Mouse (Mus musculus): ENCODE measurements around the gene Serinc1.
"Not testable (repeated sequence)": the region's sequence is repeated elsewhere in the genome, so short reads cannot be mapped to it uniquely, and the experiment has no call there.

The Serinc1 gene

DNA sequence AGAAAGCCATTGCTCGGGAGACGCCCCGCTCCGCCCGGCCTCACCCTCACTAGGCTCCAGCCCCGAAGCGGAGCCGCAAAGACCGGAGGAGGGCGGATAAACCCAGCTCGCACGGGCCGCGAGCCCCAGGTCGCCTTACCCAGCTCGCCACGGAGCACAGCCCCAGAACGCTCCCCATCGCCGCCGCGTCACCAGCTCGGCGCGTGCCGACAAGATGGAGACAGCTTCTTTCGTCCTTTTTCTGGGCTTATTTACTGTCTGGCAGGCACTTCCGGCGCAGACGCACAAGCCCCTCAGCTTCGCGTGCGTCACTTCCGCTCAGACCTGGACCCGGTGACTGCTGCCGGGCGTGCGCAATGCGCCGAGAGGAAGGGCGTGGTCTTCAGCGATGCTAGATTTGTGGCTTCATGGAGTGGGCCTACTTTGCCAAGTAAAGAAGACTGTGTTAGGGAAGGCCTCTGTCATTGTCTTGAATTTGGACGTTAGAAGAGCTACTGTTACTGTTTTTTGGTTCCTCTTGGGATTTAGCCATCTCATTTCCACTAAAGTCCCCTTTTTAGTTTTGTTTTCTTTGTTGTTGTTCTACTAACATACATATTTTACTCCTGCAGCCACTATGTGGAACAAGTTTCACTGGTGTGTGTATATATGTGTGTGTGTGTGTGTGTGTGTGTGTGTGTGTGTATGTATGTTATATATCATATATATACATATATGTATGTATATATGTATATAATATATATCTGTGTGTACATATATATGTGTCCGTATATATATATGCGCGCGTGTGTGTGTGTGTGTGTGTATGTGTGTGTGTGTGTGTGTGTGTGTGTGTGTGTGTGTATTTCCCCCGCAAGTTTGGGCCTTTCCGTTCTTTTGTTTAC is at the start of gene Serinc1:
Gene Serinc1 (minus strand): TSS at position 313 of the 884 bp plus-strand sequence.
- peak; percentile 94 to 97 for DNase-seq

DNA sequence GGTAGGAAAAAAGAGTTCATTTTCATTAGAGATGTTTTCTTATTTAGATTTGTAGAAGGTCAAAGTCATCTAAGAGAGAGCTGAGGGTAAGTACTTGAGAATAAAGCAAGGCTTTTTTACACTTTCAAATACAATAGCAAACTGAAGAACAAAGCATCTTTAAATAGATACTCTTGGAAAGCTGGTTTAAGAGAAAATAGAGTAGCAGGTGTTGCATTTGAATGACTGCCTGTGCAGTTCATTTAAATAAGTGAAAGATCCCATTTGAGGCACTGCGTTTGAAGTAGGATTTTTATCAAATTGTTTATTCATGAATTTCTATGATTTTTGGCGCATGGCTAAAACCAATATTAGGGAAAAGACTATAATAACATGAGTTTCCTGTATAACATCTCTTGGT is 44.4 kb upstream of the Serinc1 start:
- no peak for DNase-seq

DNA sequence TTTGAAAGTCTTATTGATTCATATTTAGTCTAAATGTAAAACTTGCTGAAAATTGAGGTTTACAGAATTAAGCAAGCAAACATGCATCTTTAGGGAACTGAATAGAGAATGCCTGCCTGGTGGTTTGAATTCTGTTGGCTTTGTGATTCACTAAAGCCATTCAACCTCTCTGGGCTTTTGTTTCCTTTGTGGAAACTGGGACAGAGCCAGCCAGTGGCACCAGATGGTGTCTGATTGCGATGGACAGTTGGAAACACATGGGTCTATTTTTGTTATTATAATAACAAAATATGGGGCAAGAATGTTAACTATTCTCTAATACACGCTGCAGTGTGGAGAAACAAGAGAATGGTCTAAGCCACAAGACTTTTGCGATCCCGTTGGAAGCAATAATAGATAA is 39.8 kb upstream of the Serinc1 start:
- no peak for DNase-seq

DNA sequence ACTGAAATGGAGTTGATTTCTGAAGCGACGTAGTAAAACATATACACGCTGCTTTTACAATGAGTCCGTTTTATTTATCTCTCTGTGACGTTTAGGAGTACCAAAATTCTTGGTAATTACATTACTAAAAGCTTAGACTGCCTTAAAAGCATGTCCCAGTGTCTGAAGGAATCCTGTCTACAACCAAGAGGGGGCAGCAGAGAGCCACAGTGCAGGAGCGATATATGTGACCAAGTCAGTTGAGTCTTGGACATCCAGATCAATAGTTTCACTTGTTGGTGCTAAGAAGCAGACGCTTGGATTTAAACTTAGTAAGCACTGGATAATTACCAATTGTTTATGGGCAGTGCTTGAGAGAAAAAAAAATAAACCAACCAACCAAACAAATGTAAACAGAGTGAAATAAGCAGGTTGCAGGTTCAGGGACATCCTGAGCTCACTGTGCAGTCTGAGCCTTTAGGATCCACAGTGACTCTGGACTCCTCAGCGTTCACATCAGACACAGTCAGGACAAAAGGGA is 38.9 kb upstream of the Serinc1 start:
- peak; percentile 71 to 75 for DNase-seq

DNA sequence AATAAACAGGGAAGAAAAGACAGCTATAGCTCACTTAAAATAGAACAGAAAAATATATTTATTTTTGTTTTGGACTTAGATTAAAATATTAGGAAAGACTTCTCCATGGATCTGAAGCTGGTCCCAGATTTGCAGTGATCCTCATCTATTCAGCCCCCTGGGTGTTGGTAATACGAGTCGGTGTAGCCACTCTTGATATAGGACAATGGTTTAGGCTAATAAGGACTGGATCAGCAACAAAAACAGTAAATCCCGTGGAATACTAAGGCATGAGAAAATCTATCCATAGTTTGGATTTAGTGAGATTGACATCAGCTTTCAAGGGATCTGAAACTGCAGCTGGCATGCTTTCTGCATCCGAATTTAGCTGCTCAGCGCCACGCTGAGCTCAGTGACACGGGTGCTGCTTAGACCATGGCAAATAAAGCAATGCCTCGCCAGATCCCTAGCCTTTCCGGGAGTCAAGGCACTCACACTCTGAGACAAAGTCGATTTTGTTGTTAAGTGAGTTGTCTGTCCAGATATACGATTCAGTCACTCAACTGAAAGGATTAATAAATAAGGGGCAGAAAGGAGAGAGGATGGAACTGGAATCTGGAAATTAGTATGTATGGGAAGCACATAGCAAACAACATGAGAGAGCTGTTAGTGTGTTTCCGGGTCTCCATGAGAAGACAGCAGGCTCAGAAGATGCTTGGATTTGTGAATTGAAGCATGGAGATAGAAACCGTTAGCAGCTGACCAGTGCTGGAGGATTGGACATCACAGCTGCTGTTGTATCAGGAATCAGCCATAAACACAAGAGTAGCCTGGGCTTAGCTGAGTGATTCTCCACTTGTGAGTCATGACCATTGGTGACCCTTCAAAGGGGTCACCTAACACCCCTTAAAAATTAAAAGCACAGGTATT is 36.9 kb upstream of the Serinc1 start:
- no peak for DNase-seq

DNA sequence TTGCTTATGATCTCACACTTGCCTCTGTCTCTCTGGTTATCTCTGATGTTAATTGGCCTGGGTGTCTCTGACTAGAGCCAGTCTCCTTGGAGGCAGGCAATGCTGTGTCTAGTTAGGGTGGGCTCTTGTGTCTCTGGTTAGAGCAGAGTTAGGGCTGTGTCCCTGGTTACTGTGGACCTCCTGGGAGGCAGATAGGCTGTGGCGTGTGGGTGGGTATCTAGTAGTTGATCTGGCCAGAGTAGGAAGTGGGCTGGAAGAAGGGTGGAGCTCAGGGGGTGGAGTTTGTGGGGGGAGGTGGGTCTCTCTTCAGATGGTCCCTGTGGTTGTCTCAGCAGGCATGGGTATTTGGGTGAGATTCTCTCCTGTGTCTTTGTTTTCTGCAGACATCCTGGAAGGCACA is 33.9 kb upstream of the Serinc1 start:
- no peak for DNase-seq

DNA sequence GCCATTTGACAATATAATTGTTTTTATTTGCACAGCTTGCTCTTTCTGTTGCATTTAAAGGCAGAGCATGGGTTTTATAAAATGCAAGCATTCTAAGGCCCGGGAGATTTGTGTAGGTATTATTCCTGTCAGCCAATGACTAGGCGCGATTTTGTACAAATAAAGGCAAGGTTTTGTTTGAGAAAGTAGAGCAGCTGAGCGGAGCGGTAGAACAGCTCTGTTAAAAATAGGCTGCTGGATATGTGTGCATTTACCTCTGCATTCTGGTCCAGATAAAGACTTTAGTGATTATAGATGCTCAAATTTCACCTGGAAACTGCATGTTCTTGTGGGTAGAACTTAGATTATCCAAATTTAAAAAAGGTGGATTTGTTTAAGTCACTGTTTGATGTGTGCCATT is 25.3 kb upstream of the Serinc1 start:
- no peak for DNase-seq

DNA sequence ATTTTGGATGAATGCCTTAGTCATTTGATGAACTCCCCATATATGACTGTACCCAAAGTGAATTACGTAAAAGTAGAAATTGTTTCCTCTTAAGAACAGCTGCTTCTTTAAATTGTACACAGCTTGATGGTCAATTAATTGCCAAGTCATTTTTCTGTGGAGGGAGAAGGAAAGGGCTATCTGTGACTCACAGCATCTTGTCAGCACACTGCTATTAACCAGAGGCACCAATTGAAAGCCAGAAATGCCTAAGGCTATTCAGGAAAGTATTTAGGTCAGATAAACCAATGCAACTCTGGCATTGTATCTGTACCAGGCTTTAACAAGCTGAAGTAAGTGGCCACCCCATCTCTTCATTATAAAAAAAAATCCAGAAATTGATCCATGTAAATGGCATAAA is 21.4 kb upstream of the Serinc1 start:
- no peak for DNase-seq

DNA sequence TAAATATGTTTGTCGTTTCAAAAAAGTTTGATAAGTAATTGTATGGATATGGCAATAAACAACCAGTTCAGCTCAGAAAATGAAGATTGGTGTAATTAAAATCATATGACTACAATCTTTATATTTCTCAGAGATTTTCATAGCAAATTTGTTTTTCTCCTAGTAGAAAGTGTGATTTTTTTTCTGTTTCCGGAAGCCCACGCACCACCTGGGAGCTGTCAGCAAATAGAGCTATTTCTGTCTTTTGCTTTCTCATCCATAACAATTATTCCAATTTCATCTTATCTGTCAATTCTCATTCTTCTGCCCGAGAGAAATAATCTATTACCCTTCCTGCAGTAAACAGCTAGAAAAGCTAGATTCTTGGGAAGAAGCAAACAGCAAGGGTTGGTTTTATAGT is 17.3 kb upstream of the Serinc1 start:
- no peak for DNase-seq

DNA sequence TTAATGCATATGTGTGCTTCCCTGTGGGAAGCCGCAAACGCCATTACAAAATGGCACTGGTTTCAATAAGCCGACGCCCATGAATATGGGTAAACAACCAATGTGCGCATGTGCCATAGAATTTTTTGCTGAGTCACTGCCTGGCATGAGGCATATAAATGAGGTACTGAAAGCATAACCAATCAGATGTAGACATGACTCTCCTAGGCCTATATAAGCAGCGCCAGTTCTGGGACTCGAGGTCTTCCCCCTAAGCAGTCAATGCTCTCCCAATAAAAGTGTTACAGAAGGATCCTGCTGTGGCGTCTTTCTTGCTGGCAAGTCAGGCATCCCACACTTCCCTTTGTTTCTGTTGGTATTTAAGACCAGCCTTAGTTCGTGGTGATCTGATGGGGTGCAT is 11.6 kb upstream of the Serinc1 start:
- DNase-seq: not testable (repeated sequence)

DNA sequence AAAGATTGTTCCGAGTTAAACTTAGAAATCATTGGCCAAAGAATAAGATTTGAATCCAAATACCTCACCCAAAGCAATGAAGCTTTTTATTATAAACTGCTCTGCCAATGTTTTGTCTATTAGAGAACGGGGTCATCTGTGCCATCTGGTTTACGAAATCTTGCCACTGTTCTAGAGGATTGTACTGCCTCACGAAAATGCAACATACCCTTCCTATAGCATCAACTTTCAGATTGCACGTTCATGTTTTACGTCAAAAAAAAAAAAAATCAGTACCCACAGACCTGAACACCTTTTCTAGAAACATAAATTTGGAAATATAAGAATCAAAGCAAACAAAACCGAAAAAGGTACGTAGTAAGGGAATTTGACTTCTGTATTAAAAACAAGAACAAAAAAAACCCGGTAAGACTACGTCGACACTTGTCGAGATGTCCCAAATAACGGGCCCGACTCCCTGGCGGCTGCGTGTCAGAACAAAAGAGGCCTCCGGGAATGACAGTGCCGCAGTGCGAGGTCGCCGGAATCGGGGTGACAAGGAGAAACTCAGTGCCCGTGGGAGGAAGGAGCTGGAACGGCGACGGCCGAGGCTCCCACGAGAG is 613 bp downstream of the Serinc1 start:
- DNase-seq: no peak

DNA sequence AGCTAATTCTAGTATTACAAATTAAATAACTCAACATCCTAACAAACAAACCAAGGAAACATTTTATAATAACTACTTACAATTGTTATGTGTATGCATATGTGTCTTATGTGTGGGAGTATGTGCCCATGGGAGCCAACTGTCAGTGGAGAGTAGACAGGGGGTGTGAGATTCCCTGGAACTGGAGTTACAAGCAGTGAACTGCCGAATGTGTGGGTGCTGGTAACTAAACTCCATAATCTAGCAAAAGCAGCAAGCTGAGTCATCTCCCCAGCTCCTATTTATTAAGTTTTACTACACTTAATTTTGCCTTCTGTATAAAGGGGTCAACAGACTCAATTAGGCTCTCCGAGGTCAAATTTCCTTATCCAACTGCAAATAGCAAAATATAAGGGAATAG is 1.3 kb downstream of the Serinc1 start:
- no peak for DNase-seq

DNA sequence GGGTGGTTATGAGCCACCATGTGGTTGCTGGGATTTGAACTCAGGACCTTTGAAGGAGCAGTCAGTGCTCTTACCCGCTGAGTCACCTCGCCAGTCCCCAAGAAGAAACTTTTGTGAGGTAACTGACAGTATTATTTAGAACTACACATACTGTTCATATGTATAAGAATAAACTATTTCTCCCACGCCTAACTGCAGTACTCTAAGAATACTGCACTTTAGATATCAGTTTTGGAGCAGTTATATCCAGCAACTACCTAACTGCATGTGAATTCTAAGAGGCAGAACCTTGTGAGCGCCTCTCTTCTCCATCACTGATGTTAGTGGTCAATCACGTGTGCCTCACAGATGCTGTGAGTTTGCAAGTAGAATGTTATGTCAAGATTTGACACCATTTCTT is 5.9 kb downstream of the Serinc1 start:
- DNase-seq: no peak

DNA sequence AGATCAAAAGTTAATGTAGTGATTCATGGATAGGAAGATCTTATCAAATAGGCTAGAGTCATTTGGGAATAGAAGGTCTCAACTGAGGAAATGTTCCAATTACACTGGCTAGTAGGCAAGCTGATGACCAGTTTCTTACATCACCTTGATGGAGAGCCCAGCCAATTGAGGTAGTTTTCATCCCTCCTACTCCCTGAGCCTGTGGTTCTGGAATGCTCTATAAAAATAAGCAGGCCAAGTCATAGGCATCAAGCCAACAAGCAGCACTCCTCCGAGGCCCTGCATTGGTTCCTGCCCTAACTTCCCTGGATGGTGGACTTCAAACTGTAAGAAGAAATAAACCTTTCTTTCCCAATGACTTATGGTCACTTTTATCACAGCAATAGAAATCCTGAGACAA is 17.1 kb downstream of the Serinc1 start:
- no peak for DNase-seq

DNA sequence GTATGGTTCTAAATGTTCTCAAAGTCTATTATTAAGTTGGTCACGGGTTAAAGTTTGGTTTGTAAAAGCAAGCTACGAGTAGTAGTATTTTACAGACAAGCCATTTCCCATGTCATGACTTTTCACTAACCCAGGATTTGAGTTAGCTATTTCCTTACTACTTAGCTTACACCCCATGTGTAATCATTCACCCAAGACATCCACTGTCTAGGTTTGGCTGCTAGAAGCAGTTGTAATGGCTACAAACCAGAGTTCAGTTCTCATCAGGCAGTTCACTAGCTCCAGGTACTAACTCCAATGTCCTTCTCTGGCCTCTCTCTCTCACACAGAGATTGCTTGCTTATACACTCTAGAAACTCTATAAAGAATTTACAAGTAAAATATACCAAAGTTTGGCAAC is 17.7 kb downstream of the Serinc1 start:
- no peak for DNase-seq

DNA sequence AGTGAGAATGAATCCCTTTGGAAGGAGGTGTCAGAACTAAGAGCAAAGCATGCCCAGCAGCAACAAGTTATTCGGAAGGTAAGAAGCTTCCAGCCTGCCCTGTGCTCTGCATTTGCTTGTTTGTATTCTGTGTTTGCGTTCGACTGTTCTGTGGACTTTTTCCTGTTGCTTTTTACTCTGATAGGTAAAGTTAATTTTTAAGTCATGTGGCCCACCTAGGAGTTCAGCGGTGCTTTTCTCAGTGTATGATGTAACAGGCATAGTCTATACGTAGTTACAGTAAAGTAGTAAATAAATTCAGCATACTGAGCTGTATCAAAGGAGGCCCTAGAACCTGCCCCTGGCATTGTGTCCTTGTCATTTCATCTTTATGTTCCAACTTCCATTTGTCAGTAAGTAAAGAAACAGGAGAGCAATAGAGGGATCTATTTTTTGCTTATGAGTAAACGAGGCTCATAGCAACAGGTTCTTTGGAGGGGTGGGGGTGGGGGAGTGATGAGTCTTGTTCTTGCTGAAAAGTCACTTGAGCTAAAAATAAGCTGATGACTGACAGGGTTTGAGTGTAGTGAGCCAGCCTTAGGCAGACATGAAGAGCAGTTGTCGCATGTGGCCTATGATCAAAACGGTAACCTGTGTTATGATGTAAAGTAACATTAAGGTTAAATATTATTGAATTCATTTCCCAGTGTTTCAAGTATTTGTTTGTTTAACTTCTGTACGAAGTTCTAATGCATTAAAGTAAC is 32.7 kb downstream of the Serinc1 start:
- no peak for DNase-seq

DNA sequence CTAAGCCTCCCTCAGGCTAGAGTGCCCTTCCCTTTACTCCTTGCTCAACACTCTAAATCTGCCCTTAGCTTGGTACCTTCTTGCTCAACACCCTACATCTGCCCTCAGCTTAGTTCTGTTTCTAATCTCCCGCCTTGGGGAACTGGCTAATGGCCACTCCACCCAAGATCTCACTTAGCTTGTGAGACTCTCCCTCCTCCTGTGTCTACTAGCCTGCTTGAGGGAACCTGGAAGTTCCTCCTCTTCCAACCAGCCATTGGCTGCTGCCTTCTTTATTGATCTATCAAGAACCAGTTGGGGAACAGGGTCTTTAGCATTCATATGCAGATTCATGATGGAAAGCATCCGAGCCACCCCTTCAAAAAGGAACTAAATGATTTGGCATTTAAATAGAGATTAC is 40.3 kb downstream of the Serinc1 start:
- no peak for DNase-seq

DNA sequence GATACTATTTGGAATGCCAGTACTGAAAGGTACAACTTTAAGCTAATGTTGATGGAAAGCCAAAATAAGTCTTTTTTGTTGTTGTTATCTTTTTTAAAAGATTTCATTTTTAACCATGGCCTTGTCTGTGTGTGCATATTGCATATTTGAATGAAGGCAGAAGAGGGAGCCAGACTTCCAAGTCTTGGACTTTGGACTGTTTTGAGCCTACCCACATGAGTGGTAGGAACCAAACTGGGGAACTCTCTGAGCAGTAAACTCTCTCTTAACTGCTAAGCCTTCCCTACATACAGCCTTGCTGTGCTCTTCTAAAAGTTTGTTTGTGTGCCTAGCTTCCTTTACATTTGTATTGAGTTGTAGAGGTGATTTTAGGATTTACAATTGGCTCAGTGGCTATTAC is 43.7 kb downstream of the Serinc1 start:
- peak in 1 of 2 experiments; percentile 8 for DNase-seq

DNA sequence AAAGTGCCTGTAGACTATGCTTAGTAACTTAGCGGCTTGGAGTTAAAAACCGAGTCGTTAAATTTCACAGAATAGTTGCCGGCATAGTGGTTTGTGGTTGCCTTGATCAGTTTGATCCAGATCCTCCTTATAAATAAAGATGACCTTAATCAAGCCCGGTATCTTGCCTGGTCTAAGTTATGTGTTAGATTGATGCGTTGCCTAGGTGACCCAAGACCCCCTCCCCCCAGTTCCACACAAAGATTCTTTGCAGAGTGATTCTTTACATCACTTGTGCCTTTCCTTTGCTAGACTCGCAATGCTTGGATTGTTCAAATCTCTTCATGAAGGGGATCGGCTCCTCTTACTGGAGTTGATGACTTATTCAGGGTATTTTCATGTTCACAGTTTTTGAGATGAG is 45.1 kb downstream of the Serinc1 start:
- no peak for DNase-seq

DNA sequence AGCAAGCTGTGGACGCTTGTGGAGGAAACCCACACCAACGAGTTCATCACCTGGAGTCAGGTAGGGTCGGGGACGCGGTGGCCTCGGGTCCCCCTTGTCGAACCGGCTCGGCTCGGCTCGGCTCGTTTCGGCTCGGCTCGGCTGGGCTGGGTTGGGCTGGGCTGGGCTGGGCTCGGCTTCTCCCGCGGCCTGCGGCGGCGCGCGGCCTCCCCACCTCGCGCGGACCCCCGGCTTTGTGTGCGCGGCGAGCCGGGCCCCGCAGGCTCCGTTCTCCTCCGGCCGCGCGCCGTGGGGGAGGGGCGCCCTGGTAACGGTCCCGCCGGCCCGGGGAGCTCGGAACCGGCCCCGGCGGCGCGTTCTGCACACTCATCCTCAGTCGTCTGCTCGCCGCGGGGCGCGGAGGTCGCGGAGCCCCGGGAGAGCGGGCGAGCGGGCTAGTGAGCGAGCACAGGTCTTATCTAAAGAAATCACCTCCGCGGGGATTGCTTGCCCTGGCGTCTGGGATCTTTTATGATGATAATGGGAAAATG is 45.7 kb downstream of the Serinc1 start:
- peak; percentile 78 to 84 for DNase-seq

DNA sequence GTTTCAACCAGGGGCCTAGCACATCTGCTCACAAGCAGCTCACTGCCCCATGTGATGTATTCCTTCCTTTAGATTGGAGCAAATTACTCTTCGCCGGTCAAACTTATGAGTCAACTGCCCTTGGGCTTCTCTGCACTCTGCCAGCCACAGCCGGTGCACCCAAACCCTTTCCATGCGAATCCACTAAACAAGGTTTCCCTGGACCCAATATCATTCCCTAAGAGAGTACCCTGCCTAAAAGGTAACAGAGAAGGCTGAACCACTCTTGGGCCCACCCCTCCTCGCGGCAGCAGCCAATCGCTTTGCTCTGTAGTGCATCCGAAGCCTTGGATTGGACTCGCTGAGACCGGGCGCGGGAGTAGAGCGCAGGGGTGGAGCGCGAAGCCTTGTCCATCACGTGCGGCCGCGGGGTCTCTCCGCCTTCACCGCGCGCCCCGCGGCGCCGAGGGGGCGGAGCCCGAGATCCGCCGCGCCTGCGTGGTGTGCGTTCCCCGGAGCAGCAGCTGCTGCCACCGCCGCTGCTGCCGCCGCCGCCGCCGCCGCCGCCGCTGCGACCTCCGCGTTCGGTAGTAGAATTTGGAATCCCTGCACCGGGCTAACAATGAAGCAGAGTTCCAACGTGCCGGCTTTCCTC is 46.3 kb downstream of the Serinc1 start, which contains the start of gene Hsf2:
Gene Hsf2 (plus strand): TSS at position 478 of the 634 bp plus-strand sequence.
- peak; percentile 96 to 99 for DNase-seq

DNA sequence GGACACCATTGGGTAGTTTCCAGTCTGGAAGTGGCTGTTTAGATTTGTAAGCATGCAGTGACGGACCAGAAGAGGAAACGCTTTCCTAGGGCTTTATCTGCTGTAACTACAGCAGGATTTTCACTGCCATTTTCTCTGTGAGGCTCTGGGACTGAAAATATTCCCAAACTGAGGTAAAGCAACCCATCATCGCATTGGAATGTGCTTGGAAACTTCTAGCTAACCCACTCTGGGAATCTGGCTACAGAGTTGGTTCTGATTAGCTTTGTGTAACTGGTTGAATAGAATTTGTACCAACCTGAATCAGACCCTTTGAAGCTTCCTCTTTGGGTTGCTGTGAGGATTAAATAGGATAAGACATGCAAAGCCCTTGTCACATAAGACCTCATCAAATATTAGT is 47.6 kb downstream of the Serinc1 start:
- DNase-seq: no peak

All from kidney, postnatal 25 days (tissue).